Mouse (Mus musculus) ovary, postnatal 14 days (tissue): Measurements from ENCODE around the gene Ptrh1.
A peak's percentile ranks its signal among the peaks of the same experiment; 100 is the strongest.

ENCODE experiments used
- DNase-seq: peaks from one replicate; pipeline ENCODE4 v3.0.0; 2022; ENCODE audit warnings: low spot score

Ptrh1 gene

GRCm38 (mm10) chr2:32757056-32757845, 18.3 kb upstream of the Ptrh1 start, which contains the start of gene Tor2a:
Gene Tor2a (plus strand): TSS chr2:32757234.
- DNase-seq: peak; percentile 94

- DNase-seq: no peak
These were observed 17.1 kb upstream of the Ptrh1 start for GRCm38 (mm10) chr2:32758503-32758902.

- no peak for DNase-seq
These were observed 16.6 kb upstream of the Ptrh1 start for GRCm38 (mm10) chr2:32759001-32759400.

- DNase-seq: no peak
These were observed 14.2 kb upstream of the Ptrh1 start for GRCm38 (mm10) chr2:32761361-32761760.

- DNase-seq: no peak
These were observed 13.7 kb upstream of the Ptrh1 start for GRCm38 (mm10) chr2:32761859-32762258.

- DNase-seq: no peak
These were observed 12.2 kb upstream of the Ptrh1 start for GRCm38 (mm10) chr2:32763353-32763752.

- no peak for DNase-seq
These were observed 8.3 kb upstream of the Ptrh1 start for GRCm38 (mm10) chr2:32767241-32767640.

- peak; percentile 63 for DNase-seq
These were observed 6.8 kb upstream of the Ptrh1 start for GRCm38 (mm10) chr2:32768661-32769285.

GRCm38 (mm10) chr2:32769327-32770085, 6.1 kb upstream of the Ptrh1 start:
- DNase-seq: no peak

- no peak for DNase-seq
These were observed 3.7 kb upstream of the Ptrh1 start for GRCm38 (mm10) chr2:32771886-32772285.

GRCm38 (mm10) chr2:32772626-32773279, 2.8 kb upstream of the Ptrh1 start:
- no peak for DNase-seq

- DNase-seq: no peak
These were observed 606 bp downstream of the Ptrh1 start for GRCm38 (mm10) chr2:32776192-32776591.

GRCm38 (mm10) chr2:32778081-32778480, 2.5 kb downstream of the Ptrh1 start:
- no peak for DNase-seq

- DNase-seq: peak; percentile 58
These were observed 3.5 kb downstream of the Ptrh1 start for GRCm38 (mm10) chr2:32779131-32779530.

- DNase-seq: no peak
These were observed 4.1 kb downstream of the Ptrh1 start for GRCm38 (mm10) chr2:32779714-32780113.

GRCm38 (mm10) chr2:32781710-32782109, 6.1 kb downstream of the Ptrh1 start:
- no peak for DNase-seq

- no peak for DNase-seq
These were observed 8.6 kb downstream of the Ptrh1 start, which contains the start of gene Cfap157 for GRCm38 (mm10) chr2:32784048-32784681. Gene Cfap157 (minus strand): TSS chr2:32784428.

GRCm38 (mm10) chr2:32787176-32787575, 11.6 kb downstream of the Ptrh1 start:
- DNase-seq: no peak

GRCm38 (mm10) chr2:32788581-32788980, 13.0 kb downstream of the Ptrh1 start:
- no peak for DNase-seq

GRCm38 (mm10) chr2:32791297-32791696, 15.7 kb downstream of the Ptrh1 start:
- DNase-seq: peak; percentile 25

- DNase-seq: no peak
These were observed 20.3 kb downstream of the Ptrh1 start for GRCm38 (mm10) chr2:32795748-32796418.
